Mouse (Mus musculus): ENCODE results near the gene Slc39a11. TPM values are rescaled to one million over a fixed set of nuclear protein-coding genes. Genes with fewer than 3 reads are reported as not detected.
A peak's percentile ranks its signal among the peaks of the same experiment; 100 is the strongest.

Gene Slc39a11
- total and polyA plus RNA-seq, 2 experiments from 2014 or later = 40.4 to 62.5 TPM

GRCm38 (mm10) chr11:113528391-113528790 is 121.5 kb downstream of the Slc39a11 start:
- WGBS = 86% methylated on average over 3 of the region's 3 CpGs
- no peak overlapping the region for H3K4me3 ChIP-seq (ENCODE audit: low read depth, low read length)
- no peak overlapping the region for H3K4me2 ChIP-seq (ENCODE audit: low read depth, low read length, poor library complexity, severe bottlenecking)
- no peak overlapping the region for H3K27ac ChIP-seq (ENCODE audit: low read depth, low read length)
- peak; percentile 40 for DNase-seq (ENCODE audit: low spot score)
- H3K9me3 ChIP-seq (ENCODE audit: low read length) = no peaks in the 10 kb centered on the region
- no peak overlapping the region for H3K9ac ChIP-seq (replicated peaks; ENCODE audit: low read length, poor library complexity, severe bottlenecking)
- H3K36me3 ChIP-seq (ENCODE audit: insufficient read depth, low read length) = no peaks in the 10 kb centered on the region
- no peak for ATAC-seq (ENCODE audit: low FRiP score)
- TF ChIP-seq CTCF (IDR thresholded peaks at IDR 0.05) = no peak
- no peaks in the 10 kb centered on the region for H3K4me1 ChIP-seq (ENCODE audit: insufficient read depth, low read length)
- H3K27me3 ChIP-seq (ENCODE audit: insufficient read depth, low read length) = no peaks in the 10 kb centered on the region

- DNase-seq (ENCODE audit: low spot score) (peak; percentile 68), ATAC-seq (ENCODE audit: low FRiP score) (no peak)
- Histone ChIP-seq H3K4me1 (ENCODE audit: insufficient read depth, low read length) (0 out of 2 replicates have a peak, but pooled peaks cover 5% of the 10 kb centered on the region), H3K4me3 (ENCODE audit: low read depth, low read length) (no peak overlapping the region), H3K9ac (replicated peaks; ENCODE audit: low read length, poor library complexity, severe bottlenecking) (no peak overlapping the region), H3K27ac (ENCODE audit: low read depth, low read length) (no peak overlapping the region), H3K9me3 (ENCODE audit: low read length) (no peaks in the 10 kb centered on the region), H3K36me3 (ENCODE audit: insufficient read depth, low read length) (no peaks in the 10 kb centered on the region), H3K27me3 (ENCODE audit: insufficient read depth, low read length) (no peaks in the 10 kb centered on the region), H3K4me2 (ENCODE audit: low read depth, low read length, poor library complexity, severe bottlenecking) (no peak overlapping the region)
- TF ChIP-seq CTCF (IDR thresholded peaks at IDR 0.05) = no peak
- 85% methylated on average over 18 of the region's 18 CpGs for WGBS
These were observed 124.1 kb downstream of the Slc39a11 start for GRCm38 (mm10) chr11:113525731-113526130.

- DNase-seq (ENCODE audit: low spot score) = peak; percentile 57
- no peaks in the 10 kb centered on the region for H3K36me3 ChIP-seq (ENCODE audit: insufficient read depth, low read length)
- no peaks in the 10 kb centered on the region for H3K9me3 ChIP-seq (ENCODE audit: low read length)
- 77% methylated on average over 4 of the region's 4 CpGs for WGBS
- H3K9ac ChIP-seq (replicated peaks; ENCODE audit: low read length, poor library complexity, severe bottlenecking) = no peak overlapping the region
- no peak overlapping the region for H3K4me3 ChIP-seq (ENCODE audit: low read depth, low read length)
- no peak overlapping the region for H3K4me2 ChIP-seq (ENCODE audit: low read depth, low read length, poor library complexity, severe bottlenecking)
- no peak for TF ChIP-seq CTCF (IDR thresholded peaks at IDR 0.05)
- no peak for ATAC-seq (ENCODE audit: low FRiP score)
- no peaks in the 10 kb centered on the region for H3K27me3 ChIP-seq (ENCODE audit: insufficient read depth, low read length)
- H3K27ac ChIP-seq (ENCODE audit: low read depth, low read length) = no peak overlapping the region
- H3K4me1 ChIP-seq (ENCODE audit: insufficient read depth, low read length) = peaks cover 9% of the 10 kb centered on the region; the same call in 1 of the 2 replicates
These were observed 127.2 kb downstream of the Slc39a11 start for GRCm38 (mm10) chr11:113522726-113523125.

GRCm38 (mm10) chr11:113521469-113522190 is 128.2 kb downstream of the Slc39a11 start:
- ATAC-seq (ENCODE audit: low FRiP score) = no peak

GRCm38 (mm10) chr11:113520851-113521461 is 128.9 kb downstream of the Slc39a11 start:
- H3K9me3 ChIP-seq (ENCODE audit: low read length) = no peaks in the 10 kb centered on the region
- TF ChIP-seq CTCF (IDR thresholded peaks at IDR 0.05) = no peak
- no peaks in the 10 kb centered on the region for H3K36me3 ChIP-seq (ENCODE audit: insufficient read depth, low read length)
- no peak overlapping the region for H3K9ac ChIP-seq (replicated peaks; ENCODE audit: low read length, poor library complexity, severe bottlenecking)
- 40% methylated on average over 17 of the region's 17 CpGs for WGBS
- peaks cover 9% of the 10 kb centered on the region; the same call in 1 of the 2 replicates for H3K4me1 ChIP-seq (ENCODE audit: insufficient read depth, low read length)
- H3K4me3 ChIP-seq (ENCODE audit: low read depth, low read length) = no peak overlapping the region
- no peak overlapping the region for H3K4me2 ChIP-seq (ENCODE audit: low read depth, low read length, poor library complexity, severe bottlenecking)
- no peak for ATAC-seq (ENCODE audit: low FRiP score)
- DNase-seq (ENCODE audit: low spot score) = peak; percentile 42
- no peaks in the 10 kb centered on the region for H3K27me3 ChIP-seq (ENCODE audit: insufficient read depth, low read length)
- H3K27ac ChIP-seq (ENCODE audit: low read depth, low read length) = no peak overlapping the region

More at GRCm38 (mm10) chr11:113521469-113522190, 128.2 kb downstream of the Slc39a11 start:
- no peaks in the 10 kb centered on the region for H3K9me3 ChIP-seq (ENCODE audit: low read length)
- no peaks in the 10 kb centered on the region for H3K27me3 ChIP-seq (ENCODE audit: insufficient read depth, low read length)
- no peak overlapping the region for H3K9ac ChIP-seq (replicated peaks; ENCODE audit: low read length, poor library complexity, severe bottlenecking)
- DNase-seq (ENCODE audit: low spot score) = peak; percentile 64
- no peak overlapping the region for H3K4me3 ChIP-seq (ENCODE audit: low read depth, low read length)
- H3K4me2 ChIP-seq (ENCODE audit: low read depth, low read length, poor library complexity, severe bottlenecking) = no peak overlapping the region
- TF ChIP-seq CTCF (IDR thresholded peaks at IDR 0.05) = no peak
- H3K27ac ChIP-seq (ENCODE audit: low read depth, low read length) = no peak overlapping the region
- WGBS = 58% methylated on average over 20 of the region's 20 CpGs
- H3K36me3 ChIP-seq (ENCODE audit: insufficient read depth, low read length) = no peaks in the 10 kb centered on the region
- peaks cover 9% of the 10 kb centered on the region; the same call in 1 of the 2 replicates for H3K4me1 ChIP-seq (ENCODE audit: insufficient read depth, low read length)

GRCm38 (mm10) chr11:113520373-113520772 is 129.5 kb downstream of the Slc39a11 start:
- DNase-seq (ENCODE audit: low spot score) = no peak
- H3K4me1 ChIP-seq (ENCODE audit: insufficient read depth, low read length) = peaks cover 9% of the 10 kb centered on the region; the same call in 1 of the 2 replicates
- 46% methylated on average over 8 of the region's 8 CpGs for WGBS
- no peak overlapping the region for H3K4me2 ChIP-seq (ENCODE audit: low read depth, low read length, poor library complexity, severe bottlenecking)
- ATAC-seq (ENCODE audit: low FRiP score) = no peak
- H3K9ac ChIP-seq (replicated peaks; ENCODE audit: low read length, poor library complexity, severe bottlenecking) = no peak overlapping the region
- no peaks in the 10 kb centered on the region for H3K36me3 ChIP-seq (ENCODE audit: insufficient read depth, low read length)
- no peaks in the 10 kb centered on the region for H3K9me3 ChIP-seq (ENCODE audit: low read length)
- no peak overlapping the region for H3K27ac ChIP-seq (ENCODE audit: low read depth, low read length)
- no peak overlapping the region for H3K4me3 ChIP-seq (ENCODE audit: low read depth, low read length)
- no peaks in the 10 kb centered on the region for H3K27me3 ChIP-seq (ENCODE audit: insufficient read depth, low read length)
- TF ChIP-seq CTCF (IDR thresholded peaks at IDR 0.05) = no peak

Data from midbrain, postnatal 0 days (tissue).